Comparison of ENCODE assay signal across 8 mouse cellular contexts in the genomic region with DNA sequence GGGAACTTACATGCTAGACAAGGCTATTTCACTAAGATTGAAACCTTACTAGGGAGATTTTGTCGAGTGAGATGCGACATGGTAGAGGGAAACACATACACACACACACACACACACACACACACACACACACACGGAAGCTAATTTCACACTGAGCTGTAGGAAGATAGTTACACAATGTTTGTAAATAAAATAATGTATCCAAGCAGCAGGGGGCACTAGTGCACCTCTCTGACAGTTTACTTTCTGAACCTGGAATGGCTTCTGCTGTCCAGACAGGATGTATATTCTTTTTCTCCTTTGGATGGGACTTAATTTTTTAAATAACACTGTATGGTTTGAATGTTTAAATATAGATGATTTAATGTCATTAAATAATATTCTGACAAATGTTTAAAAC. TPM values are rescaled to one million over a fixed set of nuclear protein-coding genes. Genes with fewer than 3 reads are reported as not detected.
A peak's percentile ranks its signal among the peaks of the same experiment; 100 is the strongest.
DNase-seq lines count a peak whose midpoint lies in the region; ATAC-seq lines count a peak whose summit lies in the region.

No protein-coding gene starts in this region.

- peak; percentile 23 for DNase-seq in gastrocnemius, postnatal 10 days
- DNase-seq in gastrocnemius, postnatal 25 days, result no peak
- peak; percentile 19 to 22 for DNase-seq in B cell, adult 2 months
- peak; percentile 64 for DNase-seq in c-Kit-positive CD71-negative TER-119-negative erythroid progenitor cells, embryonic 14.5 days (ENCODE audit: low read depth)
- peak; percentile 42 for DNase-seq in forelimb bud, embryonic 11.5 days (ENCODE audit: low read depth, low spot score)
- peak; percentile 56 to 62 for DNase-seq in kidney, postnatal 4 days
- DNase-seq in thymus, postnatal 14 days, result peak; percentile 54

- peak; percentile 96 for ATAC-seq in megakaryocyte, adult 5-6 weeks (ENCODE audit: poor library complexity, severe bottlenecking)

RNA-seq across cellular contexts. Expression of a gene that starts 27.9 kb away (rescaled TPM):
- 1 to 10 TPM in 1 of 2 experiments, under 1 TPM in 1; 0.63 to 1.1 TPM for total RNA-seq in gastrocnemius, postnatal 10 days (2021)
- under 1 TPM; 0.10 to 0.24 TPM for total RNA-seq in gastrocnemius, postnatal 25 days (2021)
- 0.21 and 0.71 TPM in 2 replicates for total RNA-seq in megakaryocyte, adult 5-6 weeks (2015)
- 0.37 TPM in 1 of 2 replicates, not detected in the other for total RNA-seq in megakaryocyte, adult 5-6 weeks (2017)
